Mouse (Mus musculus): ENCODE results near the gene Pitx2. TPM values are rescaled to one million over a fixed set of nuclear protein-coding genes. Genes with fewer than 3 reads are reported as not detected.

Pitx2 gene
- polyA plus RNA-seq, 1 experiment, result 0.26 TPM

DNA sequence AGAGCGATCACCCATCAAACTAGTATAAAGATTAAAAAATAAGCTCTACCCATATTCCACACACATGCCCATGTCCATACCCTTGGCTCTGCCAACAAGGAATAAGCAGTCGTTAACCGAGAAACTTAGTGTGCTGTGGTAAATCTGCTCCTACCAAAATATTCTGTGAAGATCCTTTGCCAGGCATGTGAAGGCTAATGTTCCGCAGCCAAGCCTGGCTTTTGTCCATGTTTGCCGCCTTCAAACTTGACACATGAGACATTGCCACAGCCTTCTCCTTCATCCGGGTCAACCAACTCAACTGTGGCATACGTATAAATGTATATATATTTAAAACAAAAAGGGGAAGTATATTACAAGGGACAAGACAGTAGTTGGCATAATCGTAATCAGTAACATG, 34.0 kb upstream of the Pitx2 start:
- Histone ChIP-seq H3K27me3 (ENCODE audit: control insufficient read depth, insufficient read depth, low read length) (no peaks in the 10 kb centered on the region), H3K4me1 (replicated peaks; ENCODE audit: control insufficient read depth, insufficient read depth, low read length) (no peaks in the 10 kb centered on the region), H3K36me3 (ENCODE audit: control insufficient read depth, insufficient read depth, low read length) (no peaks in the 10 kb centered on the region), H3K4me3 (ENCODE audit: control insufficient read depth, insufficient read depth, low read length) (no peak overlapping the region), H3K27ac (ENCODE audit: control insufficient read depth, insufficient read depth, low read length) (no peak overlapping the region)
- no peak for DNase-seq
- TF ChIP-seq POLR2A (IDR thresholded peaks at IDR 0.05; ENCODE audit: control insufficient read depth, extremely low read depth, insufficient read depth, low read length, poor library complexity) (no peak), CTCF (IDR thresholded peaks at IDR 0.05; ENCODE audit: borderline replicate concordance, control insufficient read depth, extremely low read depth, insufficient read depth, low read length, poor library complexity) (no peak)
- 84% methylated on average over 8 of the region's 8 CpGs for WGBS

DNA sequence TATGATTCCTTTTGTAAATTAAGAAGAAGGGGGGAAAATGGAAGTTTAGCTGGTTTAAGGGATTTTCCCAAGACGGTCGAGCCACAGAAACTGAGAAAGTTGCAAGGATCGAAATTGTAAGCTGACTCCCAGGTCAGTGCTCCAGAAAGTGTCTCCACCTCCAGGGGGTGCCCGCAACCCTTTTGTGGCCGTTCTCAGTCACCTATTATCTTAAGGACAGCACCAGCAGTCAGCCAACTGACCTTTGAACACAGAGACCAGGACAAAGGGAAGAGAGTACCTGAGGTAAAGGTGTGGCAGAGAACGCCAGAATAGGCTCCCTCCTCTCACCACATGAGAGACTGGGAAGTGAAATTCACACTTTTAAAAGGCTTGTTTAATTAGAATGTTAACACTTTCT, 33.0 kb upstream of the Pitx2 start:
- no peak overlapping the region for H3K27ac ChIP-seq (ENCODE audit: control insufficient read depth, insufficient read depth, low read length)
- WGBS, result 18% methylated on average over 6 of the region's 6 CpGs
- no peaks in the 10 kb centered on the region for H3K4me1 ChIP-seq (replicated peaks; ENCODE audit: control insufficient read depth, insufficient read depth, low read length)
- H3K36me3 ChIP-seq (ENCODE audit: control insufficient read depth, insufficient read depth, low read length), result no peaks in the 10 kb centered on the region
- TF ChIP-seq CTCF (IDR thresholded peaks at IDR 0.05; ENCODE audit: borderline replicate concordance, control insufficient read depth, extremely low read depth, insufficient read depth, low read length, poor library complexity), result no peak
- no peak for TF ChIP-seq POLR2A (IDR thresholded peaks at IDR 0.05; ENCODE audit: control insufficient read depth, extremely low read depth, insufficient read depth, low read length, poor library complexity)
- no peak for DNase-seq
- no peaks in the 10 kb centered on the region for H3K27me3 ChIP-seq (ENCODE audit: control insufficient read depth, insufficient read depth, low read length)
- no peak overlapping the region for H3K4me3 ChIP-seq (ENCODE audit: control insufficient read depth, insufficient read depth, low read length)

DNA sequence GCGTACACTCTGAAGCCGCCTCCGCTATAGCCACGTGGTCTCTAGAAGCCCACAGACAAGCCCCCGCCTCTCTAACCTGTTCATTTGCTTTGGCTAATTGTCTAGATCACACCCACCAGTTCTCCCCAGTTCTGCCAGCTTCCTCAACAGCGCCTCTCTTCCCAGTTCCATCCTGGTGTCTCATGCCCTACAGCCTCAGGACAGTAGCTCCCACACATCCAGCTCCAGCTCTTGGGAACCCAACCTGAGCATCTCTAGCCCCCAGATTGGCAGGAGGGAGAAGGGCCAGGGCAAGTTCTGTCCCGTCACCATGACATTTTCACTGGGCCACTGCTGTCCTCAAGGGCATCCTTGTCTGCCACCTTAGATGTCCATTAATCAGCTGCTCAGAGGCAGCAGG, 29.3 kb upstream of the Pitx2 start:
- WGBS, result 72% methylated on average over 7 of the region's 7 CpGs
- Histone ChIP-seq H3K27ac (ENCODE audit: control insufficient read depth, insufficient read depth, low read length) (no peak overlapping the region), H3K36me3 (ENCODE audit: control insufficient read depth, insufficient read depth, low read length) (no peaks in the 10 kb centered on the region), H3K4me1 (replicated peaks; ENCODE audit: control insufficient read depth, insufficient read depth, low read length) (no peaks in the 10 kb centered on the region), H3K27me3 (ENCODE audit: control insufficient read depth, insufficient read depth, low read length) (no peaks in the 10 kb centered on the region), H3K4me3 (ENCODE audit: control insufficient read depth, insufficient read depth, low read length) (no peak overlapping the region)
- no peak for DNase-seq
- TF ChIP-seq CTCF (IDR thresholded peaks at IDR 0.05; ENCODE audit: borderline replicate concordance, control insufficient read depth, extremely low read depth, insufficient read depth, low read length, poor library complexity) (no peak), POLR2A (IDR thresholded peaks at IDR 0.05; ENCODE audit: control insufficient read depth, extremely low read depth, insufficient read depth, low read length, poor library complexity) (no peak)

DNA sequence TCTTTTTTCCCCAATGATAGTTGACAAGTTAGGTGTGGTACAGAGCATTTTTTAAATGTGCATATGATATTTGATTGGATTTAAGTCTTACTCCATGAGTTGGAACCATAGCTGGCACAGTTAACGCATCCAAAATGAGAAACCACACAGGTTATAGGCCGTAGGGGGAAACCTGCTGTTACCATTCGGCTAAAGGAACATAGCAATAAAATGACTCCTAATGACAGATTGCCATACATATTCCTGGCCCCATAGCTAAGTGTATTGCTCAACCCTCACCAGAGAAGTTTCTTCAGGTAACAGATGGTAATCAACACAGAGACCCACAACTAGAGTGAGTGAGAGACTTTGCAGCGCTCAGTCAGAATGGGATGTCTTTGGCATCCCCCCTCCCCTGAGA, 27.9 kb upstream of the Pitx2 start:
- no peak overlapping the region for H3K27ac ChIP-seq (ENCODE audit: control insufficient read depth, insufficient read depth, low read length)
- H3K27me3 ChIP-seq (ENCODE audit: control insufficient read depth, insufficient read depth, low read length), result no peaks in the 10 kb centered on the region
- no peaks in the 10 kb centered on the region for H3K36me3 ChIP-seq (ENCODE audit: control insufficient read depth, insufficient read depth, low read length)
- no peak for DNase-seq
- WGBS, result 97% methylated on average over 4 of the region's 4 CpGs
- no peak for TF ChIP-seq POLR2A (IDR thresholded peaks at IDR 0.05; ENCODE audit: control insufficient read depth, extremely low read depth, insufficient read depth, low read length, poor library complexity)
- TF ChIP-seq CTCF (IDR thresholded peaks at IDR 0.05; ENCODE audit: borderline replicate concordance, control insufficient read depth, extremely low read depth, insufficient read depth, low read length, poor library complexity), result no peak
- H3K4me1 ChIP-seq (replicated peaks; ENCODE audit: control insufficient read depth, insufficient read depth, low read length), result no peaks in the 10 kb centered on the region
- H3K4me3 ChIP-seq (ENCODE audit: control insufficient read depth, insufficient read depth, low read length), result no peak overlapping the region

DNA sequence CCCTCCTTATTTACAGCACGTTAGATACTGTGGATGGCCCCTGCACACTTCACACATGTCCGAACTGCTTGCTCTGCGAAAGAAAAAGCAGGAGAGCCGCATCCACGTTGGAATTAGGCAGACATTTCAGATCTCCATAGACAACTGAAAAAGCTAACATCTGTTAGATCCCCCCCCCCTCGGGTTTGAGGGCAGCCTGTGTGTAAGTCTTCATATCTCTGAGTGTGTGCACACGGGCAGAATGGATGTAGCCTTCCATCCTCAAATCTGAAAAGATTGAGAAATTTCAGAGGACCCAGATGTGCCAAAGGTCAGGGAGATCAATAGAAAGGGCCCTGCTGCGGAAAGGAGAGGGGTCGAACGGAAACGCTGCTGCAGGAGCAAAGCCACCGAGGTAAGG, 5.2 kb upstream of the Pitx2 start:
- WGBS, result 13% methylated on average over 12 of the region's 12 CpGs
- no peak for TF ChIP-seq CTCF (IDR thresholded peaks at IDR 0.05; ENCODE audit: borderline replicate concordance, control insufficient read depth, extremely low read depth, insufficient read depth, low read length, poor library complexity)
- no peak for TF ChIP-seq POLR2A (IDR thresholded peaks at IDR 0.05; ENCODE audit: control insufficient read depth, extremely low read depth, insufficient read depth, low read length, poor library complexity)
- H3K36me3 ChIP-seq (ENCODE audit: control insufficient read depth, insufficient read depth, low read length), result no peaks in the 10 kb centered on the region
- no peak overlapping the region for H3K27ac ChIP-seq (ENCODE audit: control insufficient read depth, insufficient read depth, low read length)
- H3K4me1 ChIP-seq (replicated peaks; ENCODE audit: control insufficient read depth, insufficient read depth, low read length), result no peaks in the 10 kb centered on the region
- no peak overlapping the region for H3K4me3 ChIP-seq (ENCODE audit: control insufficient read depth, insufficient read depth, low read length)
- DNase-seq, result no peak
- H3K27me3 ChIP-seq (ENCODE audit: control insufficient read depth, insufficient read depth, low read length), result peaks cover 10% of the 10 kb centered on the region

DNA sequence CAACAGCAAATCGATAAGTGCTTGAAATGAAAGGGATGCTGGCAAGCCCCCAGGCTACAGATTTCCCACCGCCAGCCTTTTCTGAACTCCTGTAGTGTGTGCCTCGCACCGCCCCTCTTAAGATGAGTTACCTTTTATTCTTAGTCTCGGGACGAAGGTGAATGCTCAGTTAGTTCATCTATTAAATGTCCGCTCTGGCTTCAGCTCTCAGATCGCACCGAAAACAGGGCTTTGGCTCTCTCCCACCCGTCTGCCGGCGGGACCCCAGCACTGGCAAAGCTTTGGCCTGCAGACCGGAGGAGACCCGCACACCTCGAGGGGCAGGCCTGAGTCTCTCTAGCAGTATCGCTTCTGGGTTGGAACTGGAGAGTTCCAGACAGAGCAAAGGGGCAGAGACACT, 4.6 kb upstream of the Pitx2 start:
- WGBS, result 7% methylated on average over 16 of the region's 16 CpGs
- Histone ChIP-seq H3K4me1 (replicated peaks; ENCODE audit: control insufficient read depth, insufficient read depth, low read length) (no peaks in the 10 kb centered on the region), H3K27ac (ENCODE audit: control insufficient read depth, insufficient read depth, low read length) (no peak overlapping the region), H3K36me3 (ENCODE audit: control insufficient read depth, insufficient read depth, low read length) (no peaks in the 10 kb centered on the region), H3K4me3 (ENCODE audit: control insufficient read depth, insufficient read depth, low read length) (no peak overlapping the region), H3K27me3 (ENCODE audit: control insufficient read depth, insufficient read depth, low read length) (peaks cover 15% of the 10 kb centered on the region)
- TF ChIP-seq CTCF (IDR thresholded peaks at IDR 0.05; ENCODE audit: borderline replicate concordance, control insufficient read depth, extremely low read depth, insufficient read depth, low read length, poor library complexity) (no peak), POLR2A (IDR thresholded peaks at IDR 0.05; ENCODE audit: control insufficient read depth, extremely low read depth, insufficient read depth, low read length, poor library complexity) (no peak)
- DNase-seq, result no peak

DNA sequence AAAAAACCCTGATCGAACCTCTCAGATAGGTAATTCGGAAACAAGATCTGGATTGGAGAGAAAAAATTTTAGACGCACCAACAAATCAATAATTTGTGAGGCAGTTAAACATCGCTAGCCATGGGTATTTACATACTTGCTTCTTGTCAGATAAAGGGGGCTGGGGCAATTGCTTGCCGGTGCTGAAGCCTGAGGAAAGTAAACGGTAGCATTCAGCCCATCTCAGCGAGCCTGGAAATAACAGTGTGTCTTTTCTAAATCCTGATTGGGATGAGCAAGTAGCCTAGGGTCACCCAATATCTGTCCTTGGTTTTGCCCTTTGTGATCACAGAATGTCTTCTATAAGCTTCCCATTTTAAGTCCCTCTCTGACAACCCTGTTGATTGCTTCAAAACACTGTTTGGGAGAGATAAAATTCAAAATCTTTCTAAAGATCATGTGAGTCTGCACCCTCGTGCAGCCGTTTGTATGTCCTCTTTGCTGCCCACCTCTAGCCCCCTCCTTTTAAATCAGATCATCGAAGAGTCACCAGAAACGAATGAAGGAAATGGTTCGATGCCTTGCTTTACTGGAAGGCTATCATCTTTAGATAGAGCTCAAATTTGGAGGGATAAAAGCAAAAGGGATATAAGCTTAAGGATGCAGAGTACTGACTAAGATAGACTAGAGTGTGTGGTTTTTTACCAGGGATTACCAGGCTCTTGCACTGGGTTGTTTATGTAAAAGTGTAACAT, 3.7 kb upstream of the Pitx2 start:
- H3K27me3 ChIP-seq (ENCODE audit: control insufficient read depth, insufficient read depth, low read length), result peaks cover 20% of the 10 kb centered on the region
- no peaks in the 10 kb centered on the region for H3K4me1 ChIP-seq (replicated peaks; ENCODE audit: control insufficient read depth, insufficient read depth, low read length)
- TF ChIP-seq POLR2A (IDR thresholded peaks at IDR 0.05; ENCODE audit: control insufficient read depth, extremely low read depth, insufficient read depth, low read length, poor library complexity) (no peak), CTCF (IDR thresholded peaks at IDR 0.05; ENCODE audit: borderline replicate concordance, control insufficient read depth, extremely low read depth, insufficient read depth, low read length, poor library complexity) (no peak)
- no peaks in the 10 kb centered on the region for H3K36me3 ChIP-seq (ENCODE audit: control insufficient read depth, insufficient read depth, low read length)
- no peak for DNase-seq
- no peak overlapping the region for H3K27ac ChIP-seq (ENCODE audit: control insufficient read depth, insufficient read depth, low read length)
- no peak overlapping the region for H3K4me3 ChIP-seq (ENCODE audit: control insufficient read depth, insufficient read depth, low read length)
- 7% methylated on average over 12 of the region's 12 CpGs for WGBS
